Mouse (Mus musculus): ENCODE results near the gene Acvr2a. TPM values are rescaled to one million over a fixed set of nuclear protein-coding genes. Genes with fewer than 3 reads are reported as not detected.

Gene Acvr2a
- 35.9 and 36.7 TPM in 2 replicates for polyA plus RNA-seq (2014; fragmentation: Nextera tagmentation; extraction: Ambion mirVana)

DNA sequence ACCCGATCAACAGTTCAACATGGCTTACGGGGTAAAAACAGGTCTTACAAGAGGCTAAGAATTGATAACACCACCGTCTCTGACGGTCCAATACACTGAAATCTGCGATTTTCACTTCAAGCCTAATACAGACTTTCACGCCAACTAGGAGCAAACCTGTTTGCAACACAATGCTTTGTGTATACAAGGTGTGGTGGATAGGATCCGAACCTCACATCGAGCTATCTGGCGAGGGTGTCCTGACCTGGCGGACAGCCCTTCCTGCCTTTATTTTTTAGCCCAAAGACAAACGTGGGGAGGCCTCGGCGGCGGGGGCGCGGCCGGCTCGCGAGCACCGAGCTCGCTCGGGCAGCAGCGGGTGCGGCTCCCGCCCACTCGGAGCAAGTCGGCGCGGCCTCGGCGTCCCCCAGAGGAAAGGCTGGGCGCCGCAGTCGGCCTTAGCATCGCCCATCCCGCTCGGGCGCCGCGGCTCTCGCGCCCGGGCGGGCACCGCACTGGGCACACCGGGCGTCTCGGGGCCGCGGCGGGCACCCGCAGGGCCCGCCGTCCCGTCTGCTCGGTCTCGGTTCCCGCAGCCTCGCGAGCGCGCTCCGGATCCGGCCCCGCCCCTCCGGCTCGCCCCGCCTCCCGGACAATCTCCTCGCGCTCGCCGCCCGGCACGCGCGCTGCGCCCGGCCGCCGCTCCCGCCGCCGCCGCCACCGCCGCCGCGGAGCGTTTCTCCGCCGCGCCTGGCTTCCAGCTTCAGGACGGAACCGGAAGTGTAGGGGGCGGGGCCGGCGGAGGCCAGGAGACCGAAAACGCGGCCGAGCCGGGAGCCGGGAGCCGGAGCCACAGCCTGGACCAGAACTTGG is at the start of gene Acvr2a:
Acvr2a (plus strand) TSS at position 739 of the 852 bp plus-strand sequence.
- H3K27me3 ChIP-seq (ENCODE audit: control insufficient read depth, insufficient read depth, low read length) = no peaks in the 10 kb centered on the region
- H3K4me3 ChIP-seq (ENCODE audit: low read depth, low read length) = peak within 1 kb of the TSS; percentile 88
- H3K4me2 ChIP-seq (ENCODE audit: low read depth, low read length, severe bottlenecking) = peak within 1 kb of the TSS; percentile 54
- WGBS = under 1% methylated on average over 93 of the region's 105 CpGs
- peak within 1 kb of the TSS; percentile 92 for H3K9ac ChIP-seq (ENCODE audit: low read length)
- no peaks in the 10 kb centered on the region for H3K9me3 ChIP-seq (ENCODE audit: control insufficient read depth, low read length)
- peak; percentile 93 for ATAC-seq (replicated peaks; ENCODE audit: low FRiP score)
- H3K4me1 ChIP-seq (replicated peaks; ENCODE audit: control insufficient read depth, insufficient read depth, low read length) = no peaks in the 10 kb centered on the region; the same call in 1 of the 2 replicates
- H3K27ac ChIP-seq (ENCODE audit: low read depth, low read length) = peak within 1 kb of the TSS; percentile 93
- peak; percentile 96 for DNase-seq (ENCODE audit: low spot score)
- H3K36me3 ChIP-seq (ENCODE audit: control insufficient read depth, insufficient read depth, low read length) = no peaks in the 10 kb centered on the region

DNA sequence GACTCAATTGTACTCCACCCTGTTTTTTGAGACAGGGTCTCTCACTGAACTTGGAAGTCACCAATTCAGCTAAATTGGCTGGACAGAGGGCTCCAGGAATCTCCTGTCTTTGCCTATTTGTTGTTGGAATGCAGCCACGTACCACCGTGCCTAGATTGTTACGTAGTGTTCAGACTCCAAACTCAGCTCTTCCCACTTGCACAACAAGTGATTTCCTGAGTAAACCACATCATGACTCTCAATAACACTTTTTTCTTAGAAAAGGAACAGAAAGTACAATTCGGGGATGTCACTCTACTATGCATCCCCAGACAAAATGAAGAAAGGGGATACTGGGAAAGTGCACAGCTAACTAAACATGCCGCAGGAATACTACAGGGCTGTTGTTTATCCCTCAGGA is 47.4 kb upstream of the Acvr2a start:
- no peak for DNase-seq (ENCODE audit: low spot score)
- WGBS = 90% methylated on average over 5 of the region's 5 CpGs

DNA sequence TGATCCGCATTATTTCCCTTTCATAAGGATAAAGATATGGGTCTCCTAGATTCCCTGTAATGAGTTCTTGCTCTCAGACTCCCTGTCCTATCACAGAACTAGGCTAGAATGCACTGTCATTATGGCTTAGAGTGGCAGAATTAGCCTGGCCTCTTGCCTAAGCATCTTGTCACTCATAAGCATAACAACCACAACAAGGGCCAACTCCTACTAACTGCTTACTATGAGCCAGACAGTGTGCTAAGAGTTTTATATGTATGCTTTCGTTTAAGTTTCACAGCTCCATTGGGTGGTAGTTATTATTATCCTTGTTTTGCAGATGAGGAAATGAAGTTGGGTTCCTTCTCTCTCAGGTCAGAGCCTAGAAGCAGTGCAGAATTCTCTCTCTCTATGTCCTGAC is 46.1 kb upstream of the Acvr2a start:
- no peaks in the 10 kb centered on the region for H3K4me1 ChIP-seq (replicated peaks; ENCODE audit: control insufficient read depth, insufficient read depth, low read length)
- DNase-seq (ENCODE audit: low spot score) (no peak), ATAC-seq (replicated peaks; ENCODE audit: low FRiP score) (no peak)
- H3K4me3 ChIP-seq (ENCODE audit: low read depth, low read length) = no peak overlapping the region
- no peak overlapping the region for H3K27ac ChIP-seq (ENCODE audit: low read depth, low read length)
- H3K36me3 ChIP-seq (ENCODE audit: control insufficient read depth, insufficient read depth, low read length) = no peaks in the 10 kb centered on the region
- no peaks in the 10 kb centered on the region for H3K9me3 ChIP-seq (ENCODE audit: control insufficient read depth, low read length)
- H3K9ac ChIP-seq (ENCODE audit: low read length) = no peak overlapping the region
- 89% methylated on average over 2 of the region's 2 CpGs for WGBS
- no peaks in the 10 kb centered on the region for H3K27me3 ChIP-seq (ENCODE audit: control insufficient read depth, insufficient read depth, low read length)
- no peak overlapping the region for H3K4me2 ChIP-seq (ENCODE audit: low read depth, low read length, severe bottlenecking)

More for the DNA sequence above, 47.4 kb upstream of the Acvr2a start:
- H3K36me3 ChIP-seq (ENCODE audit: control insufficient read depth, insufficient read depth, low read length) = no peaks in the 10 kb centered on the region
- no peak overlapping the region for H3K4me3 ChIP-seq (ENCODE audit: low read depth, low read length)
- ATAC-seq (replicated peaks; ENCODE audit: low FRiP score) = no peak
- no peaks in the 10 kb centered on the region for H3K4me1 ChIP-seq (replicated peaks; ENCODE audit: control insufficient read depth, insufficient read depth, low read length)
- H3K9ac ChIP-seq (ENCODE audit: low read length) = no peak overlapping the region
- no peaks in the 10 kb centered on the region for H3K9me3 ChIP-seq (ENCODE audit: control insufficient read depth, low read length)
- no peak overlapping the region for H3K27ac ChIP-seq (ENCODE audit: low read depth, low read length)
- H3K4me2 ChIP-seq (ENCODE audit: low read depth, low read length, severe bottlenecking) = no peak overlapping the region
- H3K27me3 ChIP-seq (ENCODE audit: control insufficient read depth, insufficient read depth, low read length) = no peaks in the 10 kb centered on the region

DNA sequence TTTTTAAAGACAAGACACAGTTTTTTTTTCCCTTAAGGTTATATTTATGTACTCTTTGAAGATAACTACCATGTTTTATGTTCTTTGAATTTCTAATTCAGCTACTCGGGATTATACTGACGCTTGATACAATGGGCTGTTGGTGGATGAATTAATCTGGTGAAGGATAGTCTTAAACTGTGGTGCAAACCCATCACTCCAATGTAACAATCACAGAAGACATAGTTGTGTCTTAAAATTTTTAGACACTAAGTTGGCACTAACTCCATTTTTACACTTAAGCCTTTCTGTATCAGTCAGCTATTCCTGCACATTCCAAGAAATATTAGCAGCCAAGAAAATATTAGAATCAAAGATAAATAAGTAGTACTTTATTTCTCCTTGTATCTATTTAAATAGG is 45.7 kb upstream of the Acvr2a start:
- no peaks in the 10 kb centered on the region for H3K4me1 ChIP-seq (replicated peaks; ENCODE audit: control insufficient read depth, insufficient read depth, low read length)
- H3K4me3 ChIP-seq (ENCODE audit: low read depth, low read length) = no peak overlapping the region
- DNase-seq (ENCODE audit: low spot score) (no peak), ATAC-seq (replicated peaks; ENCODE audit: low FRiP score) (no peak)
- no peak overlapping the region for H3K4me2 ChIP-seq (ENCODE audit: low read depth, low read length, severe bottlenecking)
- H3K9ac ChIP-seq (ENCODE audit: low read length) = no peak overlapping the region
- H3K9me3 ChIP-seq (ENCODE audit: control insufficient read depth, low read length) = no peaks in the 10 kb centered on the region
- H3K27ac ChIP-seq (ENCODE audit: low read depth, low read length) = no peak overlapping the region
- H3K27me3 ChIP-seq (ENCODE audit: control insufficient read depth, insufficient read depth, low read length) = no peaks in the 10 kb centered on the region
- H3K36me3 ChIP-seq (ENCODE audit: control insufficient read depth, insufficient read depth, low read length) = no peaks in the 10 kb centered on the region
- 86% methylated on average over 2 of the region's 2 CpGs for WGBS

DNA sequence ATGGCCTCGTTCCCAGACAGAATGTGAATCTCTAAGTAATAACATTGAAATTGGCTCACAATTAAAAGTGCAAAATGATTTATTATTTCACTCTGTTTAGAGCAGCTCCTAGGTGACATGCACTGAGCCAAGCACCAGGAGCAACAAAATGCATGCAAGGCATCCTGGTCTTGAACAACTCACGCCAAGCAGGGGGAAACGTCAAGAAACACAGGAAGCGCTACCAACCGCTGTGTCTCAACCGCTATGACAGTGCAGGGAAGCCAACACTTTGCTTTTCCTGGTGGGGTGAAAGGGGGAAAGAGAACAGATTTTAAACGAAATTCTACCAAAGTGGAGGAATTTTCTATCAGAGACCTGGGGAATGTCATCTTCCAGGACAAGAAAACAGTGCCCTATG is 43.8 kb upstream of the Acvr2a start:
- no peaks in the 10 kb centered on the region for H3K27me3 ChIP-seq (ENCODE audit: control insufficient read depth, insufficient read depth, low read length)
- H3K9me3 ChIP-seq (ENCODE audit: control insufficient read depth, low read length) = no peaks in the 10 kb centered on the region
- H3K27ac ChIP-seq (ENCODE audit: low read depth, low read length) = no peak overlapping the region
- ATAC-seq (replicated peaks; ENCODE audit: low FRiP score) (no peak), DNase-seq (ENCODE audit: low spot score) (no peak)
- H3K4me2 ChIP-seq (ENCODE audit: low read depth, low read length, severe bottlenecking) = no peak overlapping the region
- H3K4me3 ChIP-seq (ENCODE audit: low read depth, low read length) = no peak overlapping the region
- no peaks in the 10 kb centered on the region for H3K36me3 ChIP-seq (ENCODE audit: control insufficient read depth, insufficient read depth, low read length)
- no peaks in the 10 kb centered on the region for H3K4me1 ChIP-seq (replicated peaks; ENCODE audit: control insufficient read depth, insufficient read depth, low read length)
- 91% methylated on average over 7 of the region's 7 CpGs for WGBS
- H3K9ac ChIP-seq (ENCODE audit: low read length) = no peak overlapping the region

DNA sequence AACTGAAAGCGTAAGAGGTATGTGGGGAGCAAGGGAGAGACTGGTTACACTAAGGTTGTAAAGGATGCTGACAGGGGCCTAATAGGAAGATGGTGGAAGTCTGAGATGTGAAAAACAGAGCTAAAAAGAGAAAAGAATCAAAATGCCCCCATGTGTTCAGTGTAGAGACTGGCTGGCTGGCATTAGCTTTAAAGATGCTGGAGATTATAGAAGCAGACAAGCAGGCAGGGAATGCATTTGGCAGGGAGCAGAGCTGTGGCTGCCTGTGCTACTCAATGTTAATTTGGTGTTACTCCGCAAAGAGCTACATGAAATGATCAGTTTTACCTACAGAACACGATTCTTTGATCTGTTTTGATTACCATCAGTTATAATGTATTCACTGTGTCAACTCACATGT is 43.3 kb upstream of the Acvr2a start:
- 93% methylated on average over 3 of the region's 3 CpGs for WGBS
- Histone ChIP-seq H3K4me1 (replicated peaks; ENCODE audit: control insufficient read depth, insufficient read depth, low read length) (no peaks in the 10 kb centered on the region), H3K36me3 (ENCODE audit: control insufficient read depth, insufficient read depth, low read length) (no peaks in the 10 kb centered on the region), H3K4me2 (ENCODE audit: low read depth, low read length, severe bottlenecking) (no peak overlapping the region), H3K9ac (ENCODE audit: low read length) (no peak overlapping the region), H3K9me3 (ENCODE audit: control insufficient read depth, low read length) (no peaks in the 10 kb centered on the region), H3K27ac (ENCODE audit: low read depth, low read length) (no peak overlapping the region), H3K27me3 (ENCODE audit: control insufficient read depth, insufficient read depth, low read length) (no peaks in the 10 kb centered on the region), H3K4me3 (ENCODE audit: low read depth, low read length) (no peak overlapping the region)
- DNase-seq (ENCODE audit: low spot score) (no peak), ATAC-seq (replicated peaks; ENCODE audit: low FRiP score) (no peak)

DNA sequence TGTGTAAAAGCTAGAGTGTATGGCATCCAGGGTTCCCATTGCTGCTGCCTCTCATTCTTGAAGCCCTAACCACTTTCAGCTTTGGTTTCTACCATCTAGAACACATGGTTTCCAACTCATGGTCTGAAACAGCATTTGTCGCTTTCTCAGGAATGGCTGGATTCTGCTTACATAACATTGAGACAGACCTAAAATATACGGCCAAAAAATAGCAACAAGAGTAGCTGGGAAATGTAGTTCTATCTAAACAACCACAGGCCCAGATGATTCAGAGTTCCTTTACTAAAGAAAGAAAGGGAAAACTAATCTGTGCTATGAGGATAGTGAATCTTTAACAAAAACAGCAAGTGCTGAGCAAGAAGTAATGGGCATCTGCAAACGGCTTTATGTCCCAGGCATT is 38.6 kb upstream of the Acvr2a start:
- Histone ChIP-seq H3K27me3 (ENCODE audit: control insufficient read depth, insufficient read depth, low read length) (no peaks in the 10 kb centered on the region), H3K4me1 (replicated peaks; ENCODE audit: control insufficient read depth, insufficient read depth, low read length) (no peaks in the 10 kb centered on the region), H3K4me2 (ENCODE audit: low read depth, low read length, severe bottlenecking) (no peak overlapping the region), H3K9me3 (ENCODE audit: control insufficient read depth, low read length) (no peaks in the 10 kb centered on the region), H3K9ac (ENCODE audit: low read length) (no peak overlapping the region), H3K4me3 (ENCODE audit: low read depth, low read length) (no peak overlapping the region), H3K36me3 (ENCODE audit: control insufficient read depth, insufficient read depth, low read length) (no peaks in the 10 kb centered on the region), H3K27ac (ENCODE audit: low read depth, low read length) (no peak overlapping the region)
- no peak for ATAC-seq (replicated peaks; ENCODE audit: low FRiP score)
- WGBS = 94% methylated on average over 3 of the region's 3 CpGs
- DNase-seq (ENCODE audit: low spot score) = no peak

DNA sequence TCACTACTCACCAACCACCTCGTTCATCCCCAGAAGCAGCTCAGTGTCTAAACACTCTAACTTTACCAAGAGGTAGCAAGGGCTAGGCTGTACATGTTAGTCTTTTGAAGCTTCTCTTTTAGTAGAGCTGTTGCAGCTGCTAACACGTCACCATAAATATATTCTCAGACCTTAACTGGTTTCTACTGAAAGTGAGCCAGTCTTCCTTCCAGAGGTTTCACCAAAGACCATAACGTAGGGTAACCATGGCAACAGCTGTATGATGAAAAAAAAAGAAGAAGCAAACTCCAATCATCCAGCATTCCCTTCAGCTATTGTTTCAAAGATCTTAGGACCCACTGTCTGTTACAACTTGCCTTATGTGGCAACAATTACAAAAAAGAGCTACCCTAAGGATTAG is 25.0 kb upstream of the Acvr2a start:
- 76% methylated on average over 3 of the region's 3 CpGs for WGBS
- H3K9ac ChIP-seq (ENCODE audit: low read length) = no peak overlapping the region

More for the DNA sequence above, 25.0 kb upstream of the Acvr2a start:
- Histone ChIP-seq H3K27me3 (ENCODE audit: control insufficient read depth, insufficient read depth, low read length) (no peaks in the 10 kb centered on the region), H3K4me1 (replicated peaks; ENCODE audit: control insufficient read depth, insufficient read depth, low read length) (no peaks in the 10 kb centered on the region), H3K9me3 (ENCODE audit: control insufficient read depth, low read length) (no peaks in the 10 kb centered on the region), H3K4me3 (ENCODE audit: low read depth, low read length) (no peak overlapping the region), H3K36me3 (ENCODE audit: control insufficient read depth, insufficient read depth, low read length) (no peaks in the 10 kb centered on the region), H3K27ac (ENCODE audit: low read depth, low read length) (no peak overlapping the region), H3K4me2 (ENCODE audit: low read depth, low read length, severe bottlenecking) (no peak overlapping the region)
- ATAC-seq (replicated peaks; ENCODE audit: low FRiP score) = no peak
- no peak for DNase-seq (ENCODE audit: low spot score)
